ENCODE assay signal across 13 mouse cellular contexts in genomic region chr10:13427599-13427998, GRCm38 (mm10). TPM values are rescaled to one million over a fixed set of nuclear protein-coding genes. Genes with fewer than 3 reads are reported as not detected.
DNase-seq lines count a peak whose midpoint lies in the region; ATAC-seq and TF ChIP-seq lines count a peak whose summit lies in the region.
"Had no signal": no experiment of that assay in that cellular context is flagged by ENCODE, and none has a peak within 500 bp of the region (broad histone marks: within the 10 kb centered on the region; RNA-seq: fewer than 3 reads in every experiment).

No protein-coding gene starts in this region.

- no peak for TF ChIP-seq CTCF in layer of hippocampus, adult 2 months (conservative IDR thresholded peaks at IDR 0.05)

- no peak overlapping the region for H3K4me3 ChIP-seq in forebrain, embryonic 10.5 days
- H3K4me3 ChIP-seq in forebrain, embryonic 14.5 days (ENCODE audit: low read depth, low read length) = no peak overlapping the region
- H3K4me3 ChIP-seq in layer of hippocampus, adult 2 months = peak overlapping the region; percentile 37; the same call in 1 of the 2 replicates

- H3K9me3 ChIP-seq in forebrain, embryonic 10.5 days = no peaks in the 10 kb centered on the region
- no peaks in the 10 kb centered on the region for H3K9me3 ChIP-seq in forebrain, embryonic 14.5 days (replicated peaks; ENCODE audit: control insufficient read depth, low read length)
- H3K9me3 ChIP-seq: G1E had no signal

- DNase-seq in forebrain, embryonic 10.5 days (ENCODE audit: extremely low spot score, low spot score) = no peak
- DNase-seq in forebrain, embryonic 14.5 days (ENCODE audit: low spot score) = no peak
- DNase-seq in layer of hippocampus, adult 2 months (ENCODE audit: low spot score in 2 of 2) = no peak
- DNase-seq in layer of hippocampus, adult 8-10 months (ENCODE audit: low spot score in 2 of 2) = no peak
- peak; percentile 8 for DNase-seq in right cerebral cortex, postnatal 25 days
- no peak for DNase-seq in right cerebral cortex, adult 2 months (ENCODE audit: low spot score in 2 of 2)
- DNase-seq: adrenal gland, adult 8-10 months; heart, adult 18-20 months; heart, postnatal 36 days; layer of hippocampus, adult 9-11 months; thymus, adult 18-20 months had no signal

- H3K4me2 ChIP-seq in forebrain, embryonic 14.5 days (ENCODE audit: low read length) = no peak overlapping the region

- 0 out of 2 replicates have a peak, but pooled peaks cover 3% of the 10 kb centered on the region for H3K27me3 ChIP-seq in forebrain, embryonic 10.5 days (ENCODE audit: poor library complexity, severe bottlenecking)
- no peaks in the 10 kb centered on the region for H3K27me3 ChIP-seq in forebrain, embryonic 14.5 days (replicated peaks; ENCODE audit: control insufficient read depth, insufficient read depth, low read length)

- H3K9ac ChIP-seq in forebrain, embryonic 14.5 days (ENCODE audit: low read length) = no peak overlapping the region

- 91% methylated on average over 10 of the region's 10 CpGs for WGBS in forebrain, embryonic 10.5 days
- WGBS in forebrain, embryonic 14.5 days = 46% methylated on average over 10 of the region's 10 CpGs

- peak overlapping the region; percentile 80 for H3K27ac ChIP-seq in forebrain, embryonic 10.5 days
- no peak overlapping the region for H3K27ac ChIP-seq in forebrain, embryonic 14.5 days (ENCODE audit: low read depth, low read length)
- no peak overlapping the region for H3K27ac ChIP-seq in layer of hippocampus, adult 2 months

- no peaks in the 10 kb centered on the region for H3K36me3 ChIP-seq in forebrain, embryonic 10.5 days (replicated peaks)
- H3K36me3 ChIP-seq in forebrain, embryonic 14.5 days (ENCODE audit: control insufficient read depth, insufficient read depth, low read length) = no peaks in the 10 kb centered on the region
- H3K36me3 ChIP-seq: G1E had no signal

- H3K4me1 ChIP-seq in forebrain, embryonic 10.5 days = peaks cover 58% of the 10 kb centered on the region
- H3K4me1 ChIP-seq in forebrain, embryonic 14.5 days (ENCODE audit: control insufficient read depth, insufficient read depth, low read length) = peaks cover 11% of the 10 kb centered on the region

- no peak for ATAC-seq in forebrain, embryonic 14.5 days
- ATAC-seq in frontal cortex, adult (ENCODE audit: low TSS enrichment) = no peak

RNA-seq across cellular contexts. Expression of gene Phactr2, which starts 46.6 kb away (rescaled TPM):
- polyA plus RNA-seq in forebrain, embryonic 10.5 days (2016; fragmentation: Nextera tagmentation; extraction: Ambion mirVana) = 13.4 and 14.2 TPM in 2 replicates
- 7.2 and 9.0 TPM in 2 replicates for polyA plus RNA-seq in forebrain, embryonic 14.5 days (2014; fragmentation: Nextera tagmentation; extraction: Ambion mirVana)
- 10 to 100 TPM; 20.7 to 25.4 TPM for total RNA-seq in layer of hippocampus, adult 2 months (2021)
- total RNA-seq in layer of hippocampus, adult 8-10 months (2022) = 10 to 100 TPM; 24.3 to 27.5 (median 25.4) TPM
- polyA plus RNA-seq: G1E had no signal
